Mouse (Mus musculus): ENCODE data around the gene Bend4.

GRCm38 (mm10) chr5:67449957-67450630 lies 22.0 kb upstream of the Bend4 start:
- no peak for TF ChIP-seq CTCF (IDR thresholded peaks at IDR 0.05; ENCODE audit: low read depth, low read length)
- no peak for TF ChIP-seq POLR2A (IDR thresholded peaks at IDR 0.05; ENCODE audit: extremely low read depth, insufficient read depth, low read length)
